Mouse (Mus musculus) heart, postnatal 0 days (tissue): ENCODE measurements at regions not wholly inside any gene's neighbourhood (a gene's known extent, or its start where the extent isn't known, plus 50 kb on each side); places are given as distances from the start of the nearest gene placed in this dataset.

Experiments used
- ATAC-seq: fragments of 200-750 bp; cut with Nextera tagmentation; 2 replicates; pipeline ENCODE4 v1.8.0; 2017; ENCODE audit warnings: low read depth, moderate number of reproducible peaks, moderate library complexity; ENCODE audit not compliant: insufficient read depth
- DNase-seq: peaks from one replicate; pipeline ENCODE4 v3.0.0-alpha.2; 2016; ENCODE audit warnings: low spot score
- H3K27ac ChIP-seq: fragments of 300-500 bp; sonication (generic); 2 replicates; pipeline ENCODE4 v1.5.1; 2014; ENCODE audit warnings: low read depth, mild to moderate bottlenecking
- H3K27me3 ChIP-seq: fragments of 300-500 bp; sonication (generic); 2 replicates; pipeline ENCODE4 v1.6.1; 2014; ENCODE audit warnings: low read length, mixed read lengths; ENCODE audit not compliant: control insufficient read depth, insufficient read depth
- H3K36me3 ChIP-seq: fragments of 300-500 bp; sonication (generic); replicated peaks from 2 replicates; pipeline ENCODE4 v1.6.1; 2014; ENCODE audit warnings: low read length, mixed read lengths; ENCODE audit not compliant: control insufficient read depth, insufficient read depth
- H3K4me1 ChIP-seq: fragments of 300-500 bp; sonication (generic); 2 replicates; pipeline ENCODE4 v1.6.1; 2014; ENCODE audit warnings: antibody characterized with exemption; ENCODE audit not compliant: control insufficient read depth, insufficient read depth
- H3K4me2 ChIP-seq: fragments of 300-500 bp; sonication (generic); 2 replicates; pipeline ENCODE4 v1.6.1; 2014; ENCODE audit warnings: low read depth, mild to moderate bottlenecking, low read length, moderate library complexity
- H3K4me3 ChIP-seq: fragments of 300-500 bp; sonication (generic); 2 replicates; pipeline ENCODE4 v1.5.1; 2014; ENCODE audit warnings: low read depth, low read length
- H3K9ac ChIP-seq: fragments of 300-500 bp; sonication (generic); replicated peaks from 2 replicates; pipeline ENCODE4 v1.6.1; 2014; ENCODE audit warnings: low read depth, low read length, mixed read lengths
- H3K9me3 ChIP-seq: fragments of 300-500 bp; sonication (generic); replicated peaks from 2 replicates; pipeline ENCODE4 v1.6.1; 2016; ENCODE audit warnings: low read length; ENCODE audit not compliant: control insufficient read depth
- CTCF ChIP-seq: IDR thresholded peaks from 2 replicates; pipeline ENCODE4 v1.5.1; 2016; ENCODE audit warnings: antibody characterized with exemption, control low read depth, low read depth
- EP300 ChIP-seq: IDR thresholded peaks from 2 replicates; pipeline ENCODE4 v1.6.1; 2016; ENCODE audit warnings: antibody characterized with exemption, low read depth
- WGBS: fragments of 180-500 bp; shearing (Covaris S2); extraction: QIAGEN DNeasy Blood & Tissue Kit; methylation state at CpG from one replicate; pipeline ENCODE4 v1.1.7; 2014; 5-methylcytosine and 5-hydroxymethylcytosine counted together

GRCm38 (mm10) chr4:105289635-105290034, 132.5 kb downstream of the Plpp3 start:
- ATAC-seq = no peak
- WGBS = 83% methylated on average over 4 of the region's 4 CpGs

GRCm38 (mm10) chr4:105290847-105291475, 133.8 kb downstream of the Plpp3 start:
- WGBS = 47% methylated on average over 11 of the region's 11 CpGs
- no peak overlapping the region for H3K27ac ChIP-seq
- no peaks in the 10 kb centered on the region for H3K9me3 ChIP-seq
- DNase-seq (no peak), ATAC-seq (no peak)
- H3K4me2 ChIP-seq = no peak overlapping the region
- H3K27me3 ChIP-seq = no peaks in the 10 kb centered on the region
- H3K36me3 ChIP-seq = no peaks in the 10 kb centered on the region
- no peak for TF ChIP-seq CTCF
- TF ChIP-seq EP300 = no peak
- H3K9ac ChIP-seq = no peak overlapping the region
- H3K4me3 ChIP-seq = no peak overlapping the region
- peaks cover 5% of the 10 kb centered on the region; the same call in 1 of the 2 replicates for H3K4me1 ChIP-seq

More at GRCm38 (mm10) chr4:105289635-105290034, 132.5 kb downstream of the Plpp3 start:
- peaks cover 5% of the 10 kb centered on the region; the same call in 1 of the 2 replicates for H3K4me1 ChIP-seq
- H3K27me3 ChIP-seq = no peaks in the 10 kb centered on the region
- H3K36me3 ChIP-seq = no peaks in the 10 kb centered on the region
- DNase-seq = no peak
- H3K9me3 ChIP-seq = no peaks in the 10 kb centered on the region
- no peak overlapping the region for H3K4me3 ChIP-seq
- no peak overlapping the region for H3K27ac ChIP-seq
- no peak overlapping the region for H3K4me2 ChIP-seq
- H3K9ac ChIP-seq = no peak overlapping the region
- no peak for TF ChIP-seq EP300
- no peak for TF ChIP-seq CTCF

GRCm38 (mm10) chr4:105291503-105291902, 134.4 kb downstream of the Plpp3 start:
- ATAC-seq = no peak

GRCm38 (mm10) chr4:105299358-105299757, 142.2 kb downstream of the Plpp3 start:
- Histone ChIP-seq H3K4me3 (no peak overlapping the region), H3K9me3 (no peaks in the 10 kb centered on the region), H3K4me1 (no peaks in the 10 kb centered on the region), H3K27ac (no peak overlapping the region), H3K9ac (no peak overlapping the region), H3K4me2 (no peak overlapping the region), H3K36me3 (no peaks in the 10 kb centered on the region), H3K27me3 (no peaks in the 10 kb centered on the region)
- WGBS = 78% methylated on average over 6 of the region's 6 CpGs
- TF ChIP-seq CTCF = no peak
- no peak for TF ChIP-seq EP300
- ATAC-seq = peak; percentile 69; the same call in 1 of the 2 replicates
- DNase-seq = no peak

More at GRCm38 (mm10) chr4:105291503-105291902, 134.4 kb downstream of the Plpp3 start:
- Histone ChIP-seq H3K9me3 (no peaks in the 10 kb centered on the region), H3K4me1 (peaks cover 5% of the 10 kb centered on the region; the same call in 1 of the 2 replicates), H3K36me3 (no peaks in the 10 kb centered on the region), H3K27me3 (no peaks in the 10 kb centered on the region), H3K4me3 (no peak overlapping the region), H3K27ac (peak overlapping the region; percentile 15; the same call in 1 of the 2 replicates), H3K4me2 (no peak overlapping the region), H3K9ac (no peak overlapping the region)
- DNase-seq = no peak
- WGBS = 9% methylated on average over 1 of the region's 1 CpGs
- TF ChIP-seq CTCF (no peak), EP300 (no peak)

- 76% methylated on average over 1 of the region's 1 CpGs for WGBS
- Histone ChIP-seq H3K4me3 (no peak overlapping the region), H3K4me1 (no peaks in the 10 kb centered on the region), H3K36me3 (no peaks in the 10 kb centered on the region), H3K9ac (no peak overlapping the region), H3K27ac (no peak overlapping the region), H3K9me3 (no peaks in the 10 kb centered on the region), H3K27me3 (no peaks in the 10 kb centered on the region), H3K4me2 (no peak overlapping the region)
- DNase-seq (no peak), ATAC-seq (no peak)
- TF ChIP-seq CTCF = no peak
These were observed 144.4 kb downstream of the Plpp3 start for GRCm38 (mm10) chr4:105301547-105301946.

- TF ChIP-seq EP300 (no peak), CTCF (no peak)
- 67% methylated on average over 2 of the region's 2 CpGs for WGBS
These were observed 147.0 kb downstream of the Plpp3 start for GRCm38 (mm10) chr4:105304166-105304565.

More at GRCm38 (mm10) chr4:105304166-105304565, 147.0 kb downstream of the Plpp3 start:
- H3K36me3 ChIP-seq = no peaks in the 10 kb centered on the region
- no peak for DNase-seq
- H3K4me1 ChIP-seq = no peaks in the 10 kb centered on the region
- no peaks in the 10 kb centered on the region for H3K27me3 ChIP-seq
- no peaks in the 10 kb centered on the region for H3K9me3 ChIP-seq
- ATAC-seq = no peak
- no peak overlapping the region for H3K27ac ChIP-seq
- H3K4me3 ChIP-seq = no peak overlapping the region
- H3K9ac ChIP-seq = no peak overlapping the region
- H3K4me2 ChIP-seq = no peak overlapping the region
